Mouse (Mus musculus): Measurements from ENCODE around the gene Lekr1.

- TF ChIP-seq CTCF (IDR thresholded peaks at IDR 0.05; ENCODE audit: control insufficient read depth, insufficient read depth, insufficient read length) (no peak), USF1 (IDR thresholded peaks at IDR 0.05; ENCODE audit: low read depth) (no peak), MAX (IDR thresholded peaks at IDR 0.05) (no peak), FOSL1 (IDR thresholded peaks at IDR 0.05; ENCODE audit: insufficient read depth, low read length, poor library complexity, severe bottlenecking) (no peak), MYOG (IDR thresholded peaks at IDR 0.05; ENCODE audit: control insufficient read depth, extremely low read depth, insufficient read length) (no peak), CEBPB (IDR thresholded peaks at IDR 0.05; ENCODE audit: low read depth) (no peak)
Observed at GRCm38 (mm10) chr3:65654541-65655206, 11.4 kb upstream of the Lekr1 start.

All from C2C12 (cell line).